Mouse (Mus musculus): ENCODE data around the gene Itpr1.

GRCm38 (mm10) chr6:108454061-108454891 is 241.4 kb downstream of the Itpr1 start:
- no peak for TF ChIP-seq CTCF (IDR thresholded peaks at IDR 0.05; ENCODE audit: low read depth, low read length)
- TF ChIP-seq GATA1 (IDR thresholded peaks at IDR 0.05; ENCODE audit: borderline replicate concordance, low read length), result no peak
- no peak for TF ChIP-seq TAL1 (conservative IDR thresholded peaks at IDR 0.05; ENCODE audit: low read depth, low read length)
